Mouse (Mus musculus) heart, postnatal 4 days (tissue): ENCODE data around the gene Serpine3. TPM values are rescaled to one million over a fixed set of nuclear protein-coding genes. Genes with fewer than 3 reads are reported as not detected.
A peak's percentile ranks its signal among the peaks of the same experiment; 100 is the strongest.
"Not testable (repeated sequence)": the region's sequence is repeated elsewhere in the genome, so short reads cannot be mapped to it uniquely, and the experiment has no call there.

ENCODE experiments used
- DNase-seq: peaks from one replicate; pipeline ENCODE4 v3.0.0; 2021
- total RNA-seq, 2 experiments: library from RNA; stranded (reverse); gene quantifications; 2 replicates each; pipeline ENCODE4 v1.2.3; 2021

The Serpine3 gene
- total RNA-seq: not detected

- no peak for DNase-seq
These were observed at the start of gene Serpine3 for GRCm38 (mm10) chr14:62663367-62663766. TSS of gene Serpine3 (plus strand) at chr14:62663667.

- DNase-seq: no peak
These were observed 41.1 kb upstream of the Serpine3 start for GRCm38 (mm10) chr14:62622393-62622792.

GRCm38 (mm10) chr14:62627951-62628350, 35.5 kb upstream of the Serpine3 start:
- DNase-seq: no peak

- DNase-seq: peak; percentile 25
These were observed 25.8 kb upstream of the Serpine3 start for GRCm38 (mm10) chr14:62637436-62638344.

GRCm38 (mm10) chr14:62638345-62638702, 25.1 kb upstream of the Serpine3 start:
- no peak for DNase-seq

- DNase-seq: peak; percentile 36
These were observed 24.4 kb upstream of the Serpine3 start for GRCm38 (mm10) chr14:62639111-62639510.

GRCm38 (mm10) chr14:62639551-62639950, 23.9 kb upstream of the Serpine3 start:
- no peak for DNase-seq

GRCm38 (mm10) chr14:62640396-62640795, 23.1 kb upstream of the Serpine3 start:
- no peak for DNase-seq

GRCm38 (mm10) chr14:62642368-62642767, 21.1 kb upstream of the Serpine3 start:
- DNase-seq: not testable (repeated sequence)

GRCm38 (mm10) chr14:62648405-62648804, 15.1 kb upstream of the Serpine3 start:
- DNase-seq: no peak

GRCm38 (mm10) chr14:62650376-62650775, 13.1 kb upstream of the Serpine3 start:
- no peak for DNase-seq

- no peak for DNase-seq
These were observed 11.7 kb upstream of the Serpine3 start for GRCm38 (mm10) chr14:62651771-62652170.

- DNase-seq: no peak
These were observed 7.5 kb upstream of the Serpine3 start for GRCm38 (mm10) chr14:62655996-62656395.

GRCm38 (mm10) chr14:62657469-62657868, 6.0 kb upstream of the Serpine3 start:
- DNase-seq: no peak

GRCm38 (mm10) chr14:62662381-62662780, 1.1 kb upstream of the Serpine3 start:
- DNase-seq: no peak

- DNase-seq: no peak
These were observed 1.7 kb downstream of the Serpine3 start for GRCm38 (mm10) chr14:62664976-62665673.

- no peak for DNase-seq
These were observed 10.2 kb downstream of the Serpine3 start for GRCm38 (mm10) chr14:62673646-62674045.

- DNase-seq: no peak
These were observed 54.7 kb downstream of the Serpine3 start for GRCm38 (mm10) chr14:62718161-62718560.

- DNase-seq: no peak
These were observed 58.2 kb downstream of the Serpine3 start for GRCm38 (mm10) chr14:62721625-62722024.

GRCm38 (mm10) chr14:62724560-62724959, 61.1 kb downstream of the Serpine3 start:
- no peak for DNase-seq

- DNase-seq: peak; percentile 8
These were observed 68.4 kb downstream of the Serpine3 start for GRCm38 (mm10) chr14:62731902-62732301.

- no peak for DNase-seq
These were observed 70.2 kb downstream of the Serpine3 start for GRCm38 (mm10) chr14:62733666-62734065.

GRCm38 (mm10) chr14:62735646-62736045, 72.2 kb downstream of the Serpine3 start:
- DNase-seq: no peak
